Mouse (Mus musculus) CH12F3 (cell line): Measurements from ENCODE around the gene C4bp.
"Not testable (repeated sequence)": the region's sequence is repeated elsewhere in the genome, so short reads cannot be mapped to it uniquely, and the experiment has no call there.

Experiments
- in situ Hi-C: fragments of 300-500 bp; cut with MboI; formaldehyde crosslinking; loops from 2 replicates; pipeline ENCODE4 v1.14.3; 2020; ENCODE audit warnings: low sequenced_read_pairs

Gene C4bp

GRCm38 (mm10) chr1:130661454-130661853, at the start of gene C4bp:
TSS of gene C4bp (minus strand) at chr1:130661632.
- in situ Hi-C loops: no loop called here

- in situ Hi-C loops: no loop called here
These were observed 49.0 kb upstream of the C4bp start for GRCm38 (mm10) chr1:130710283-130711080.

- in situ Hi-C loops: no loop called here
These were observed 42.2 kb upstream of the C4bp start for GRCm38 (mm10) chr1:130703613-130704012.

- in situ Hi-C loops: no loop called here
These were observed 40.5 kb upstream of the C4bp start for GRCm38 (mm10) chr1:130701976-130702375.

GRCm38 (mm10) chr1:130699937-130700633, 38.7 kb upstream of the C4bp start:
- in situ Hi-C loops: loop anchor here (25.0 kb wide), 2 partner anchors 262 to 362 kb away; no protein-coding TSS in a partner anchor

- in situ Hi-C loops: loop anchor here (25.0 kb wide), 2 partner anchors 264 to 364 kb away; no protein-coding TSS in a partner anchor
These were observed 37.2 kb upstream of the C4bp start for GRCm38 (mm10) chr1:130698601-130699000.

- in situ Hi-C loops: loop anchor here (25.0 kb wide), 2 partner anchors 278 to 378 kb away; no protein-coding TSS in a partner anchor
These were observed 22.5 kb upstream of the C4bp start for GRCm38 (mm10) chr1:130683905-130684304.

GRCm38 (mm10) chr1:130681656-130682413, 20.4 kb upstream of the C4bp start:
- in situ Hi-C loops: loop anchor here (25.0 kb wide), 2 partner anchors 280 to 380 kb away; no protein-coding TSS in a partner anchor

- in situ Hi-C loops: loop anchor here (25.0 kb wide), 2 partner anchors 281 to 381 kb away; no protein-coding TSS in a partner anchor
These were observed 19.6 kb upstream of the C4bp start for GRCm38 (mm10) chr1:130681075-130681474.

GRCm38 (mm10) chr1:130678551-130678950, 17.1 kb upstream of the C4bp start:
- in situ Hi-C loops: loop anchor here (25.0 kb wide), 2 partner anchors 284 to 384 kb away; no protein-coding TSS in a partner anchor

- in situ Hi-C loops: not testable (repeated sequence)
These were observed 2.1 kb upstream of the C4bp start for GRCm38 (mm10) chr1:130663576-130663975.

GRCm38 (mm10) chr1:130659641-130660040, 1.8 kb downstream of the C4bp start:
- in situ Hi-C loops: not testable (repeated sequence)

GRCm38 (mm10) chr1:130644103-130644502, 17.3 kb downstream of the C4bp start:
- in situ Hi-C loops: no loop called here

- in situ Hi-C loops: no loop called here
These were observed 20.5 kb downstream of the C4bp start for GRCm38 (mm10) chr1:130640967-130641366.

GRCm38 (mm10) chr1:130633761-130634410, 27.5 kb downstream of the C4bp start:
- in situ Hi-C loops: no loop called here

GRCm38 (mm10) chr1:130633316-130633715, 28.1 kb downstream of the C4bp start:
- in situ Hi-C loops: no loop called here

GRCm38 (mm10) chr1:130629521-130629920, 31.9 kb downstream of the C4bp start, which contains the start of gene Zp3r:
TSS of gene Zp3r (minus strand) at chr1:130629621.
- in situ Hi-C loops: loop anchor here (5.0 kb wide), 1 partner anchor 52 kb away; no protein-coding TSS in a partner anchor

- in situ Hi-C loops: no loop called here
These were observed 65.1 kb downstream of the C4bp start for GRCm38 (mm10) chr1:130596291-130596690.

GRCm38 (mm10) chr1:130588659-130589058, 72.8 kb downstream of the C4bp start:
- in situ Hi-C loops: no loop called here
